Mouse (Mus musculus): Measurements from ENCODE around the gene Pde11a. TPM values are rescaled to one million over a fixed set of nuclear protein-coding genes. Genes with fewer than 3 reads are reported as not detected.

Gene Pde11a
- polyA plus RNA-seq, 1 experiment from 2014 or later, result 0.36 TPM

GRCm38 (mm10) chr2:76332161-76332805, 6.3 kb downstream of the Pde11a start:
- Histone ChIP-seq H3K9ac (ENCODE audit: low read depth, low read length) (no peak overlapping the region), H3K27me3 (ENCODE audit: control insufficient read depth, insufficient read depth, low read length) (no peaks in the 10 kb centered on the region), H3K4me2 (replicated peaks; ENCODE audit: low read depth, low read length) (no peak overlapping the region), H3K27ac (ENCODE audit: low read depth, low read length) (no peak overlapping the region), H3K4me1 (replicated peaks; ENCODE audit: control insufficient read depth, insufficient read depth, low read length) (no peaks in the 10 kb centered on the region), H3K4me3 (ENCODE audit: low read depth, low read length) (no peak overlapping the region), H3K36me3 (ENCODE audit: control insufficient read depth, insufficient read depth, low read length) (no peaks in the 10 kb centered on the region), H3K9me3 (ENCODE audit: control insufficient read depth, low read length) (no peaks in the 10 kb centered on the region)
- ATAC-seq (ENCODE audit: low FRiP score) (no peak), DNase-seq (ENCODE audit: low spot score) (no peak)
- 72% methylated on average over 11 of the region's 11 CpGs for WGBS

DNA sequence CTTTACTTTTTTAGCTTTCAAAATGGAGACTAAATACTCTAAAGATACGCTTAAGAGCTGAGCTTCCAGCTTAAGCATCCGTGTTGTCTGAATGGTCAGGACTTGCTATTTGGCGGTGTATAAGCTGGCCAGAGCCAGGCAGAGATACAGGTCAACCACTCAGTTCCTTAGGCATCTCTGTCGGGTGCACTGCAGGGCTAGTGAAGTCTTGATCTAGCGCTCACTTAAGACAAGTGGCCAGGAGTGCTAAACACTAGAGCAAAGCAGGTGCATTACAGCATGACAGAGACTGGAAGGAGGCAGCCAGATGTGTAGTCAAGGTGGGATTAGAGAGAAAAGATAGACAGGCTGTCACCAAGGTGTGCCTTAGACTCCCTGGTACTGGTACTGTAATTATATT, 8.5 kb downstream of the Pde11a start:
- Histone ChIP-seq H3K4me3 (ENCODE audit: low read depth, low read length) (no peak overlapping the region), H3K9ac (ENCODE audit: low read depth, low read length) (no peak overlapping the region), H3K4me1 (replicated peaks; ENCODE audit: control insufficient read depth, insufficient read depth, low read length) (no peaks in the 10 kb centered on the region), H3K27ac (ENCODE audit: low read depth, low read length) (no peak overlapping the region), H3K36me3 (ENCODE audit: control insufficient read depth, insufficient read depth, low read length) (no peaks in the 10 kb centered on the region), H3K4me2 (replicated peaks; ENCODE audit: low read depth, low read length) (no peak overlapping the region), H3K9me3 (ENCODE audit: control insufficient read depth, low read length) (no peaks in the 10 kb centered on the region), H3K27me3 (ENCODE audit: control insufficient read depth, insufficient read depth, low read length) (no peaks in the 10 kb centered on the region)
- WGBS, result 90% methylated on average over 5 of the region's 5 CpGs
- no peak for DNase-seq (ENCODE audit: low spot score)
- ATAC-seq (ENCODE audit: low FRiP score), result no peak

DNA sequence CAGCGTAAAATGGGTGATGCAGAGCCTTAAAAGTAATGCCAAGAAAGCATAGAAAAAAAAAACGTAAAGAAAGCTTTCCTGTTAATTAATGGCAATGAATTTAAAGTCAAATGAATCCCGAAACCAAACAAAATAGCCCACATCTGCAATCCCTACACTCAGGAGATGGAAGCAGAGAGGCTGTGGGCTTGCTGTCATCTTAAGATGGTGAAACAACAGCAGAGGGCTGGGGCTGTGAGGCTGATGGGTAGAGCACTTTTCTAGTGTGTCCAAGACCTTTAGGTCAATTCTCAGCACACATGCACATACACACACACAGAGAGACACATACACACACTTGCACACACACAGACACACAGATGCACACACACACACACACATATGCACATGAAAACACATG, 12.4 kb downstream of the Pde11a start:
- ATAC-seq (ENCODE audit: low FRiP score) (no peak), DNase-seq (ENCODE audit: low spot score) (no peak)
- 88% methylated on average over 3 of the region's 3 CpGs for WGBS
- Histone ChIP-seq H3K9ac (ENCODE audit: low read depth, low read length) (no peak overlapping the region), H3K27ac (ENCODE audit: low read depth, low read length) (no peak overlapping the region), H3K27me3 (ENCODE audit: control insufficient read depth, insufficient read depth, low read length) (no peaks in the 10 kb centered on the region), H3K4me3 (ENCODE audit: low read depth, low read length) (no peak overlapping the region), H3K9me3 (ENCODE audit: control insufficient read depth, low read length) (no peaks in the 10 kb centered on the region), H3K36me3 (ENCODE audit: control insufficient read depth, insufficient read depth, low read length) (no peaks in the 10 kb centered on the region), H3K4me2 (replicated peaks; ENCODE audit: low read depth, low read length) (no peak overlapping the region), H3K4me1 (replicated peaks; ENCODE audit: control insufficient read depth, insufficient read depth, low read length) (no peaks in the 10 kb centered on the region)

GRCm38 (mm10) chr2:76324463-76324862, 14.1 kb downstream of the Pde11a start:
- Histone ChIP-seq H3K4me3 (ENCODE audit: low read depth, low read length) (no peak overlapping the region), H3K27me3 (ENCODE audit: control insufficient read depth, insufficient read depth, low read length) (no peaks in the 10 kb centered on the region), H3K4me2 (replicated peaks; ENCODE audit: low read depth, low read length) (no peak overlapping the region), H3K27ac (ENCODE audit: low read depth, low read length) (no peak overlapping the region), H3K4me1 (replicated peaks; ENCODE audit: control insufficient read depth, insufficient read depth, low read length) (no peaks in the 10 kb centered on the region), H3K9ac (ENCODE audit: low read depth, low read length) (no peak overlapping the region), H3K36me3 (ENCODE audit: control insufficient read depth, insufficient read depth, low read length) (no peaks in the 10 kb centered on the region), H3K9me3 (ENCODE audit: control insufficient read depth, low read length) (no peaks in the 10 kb centered on the region)
- WGBS, result 89% methylated on average over 5 of the region's 5 CpGs
- DNase-seq (ENCODE audit: low spot score), result no peak
- ATAC-seq (ENCODE audit: low FRiP score), result no peak

DNA sequence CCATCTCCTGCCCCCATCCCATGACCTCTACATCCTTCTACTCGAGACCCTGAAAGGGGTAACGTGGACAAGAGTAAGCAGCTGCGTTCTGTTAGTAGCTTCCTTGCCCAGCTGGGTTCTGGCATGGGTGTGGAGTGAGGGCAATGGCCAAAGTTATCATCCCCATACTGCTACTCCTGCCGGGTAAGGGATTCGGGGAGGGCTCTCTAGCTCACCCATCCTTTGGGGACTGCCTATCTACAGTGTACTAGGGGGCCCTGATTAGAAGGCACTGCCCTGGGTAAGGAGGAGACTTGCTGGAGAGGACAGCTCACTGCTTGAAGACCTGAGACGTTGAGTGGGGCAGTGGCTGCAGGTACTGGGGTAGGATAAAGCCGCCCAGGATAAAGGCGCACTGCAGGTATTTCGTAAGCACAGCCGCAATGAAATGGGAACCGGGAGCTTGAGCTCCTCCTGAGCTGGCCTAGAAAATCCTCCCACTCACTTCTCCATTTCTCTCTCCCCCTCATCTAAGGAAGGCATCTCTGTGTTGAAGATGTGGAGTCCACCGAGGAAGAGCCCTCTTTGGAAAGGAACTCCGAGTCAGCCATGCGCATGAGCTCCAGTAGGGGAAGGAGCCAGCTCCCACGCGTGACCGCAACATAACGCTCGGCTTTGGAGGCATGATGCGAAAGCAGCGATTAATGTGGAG, 15.2 kb downstream of the Pde11a start:
- no peak for DNase-seq (ENCODE audit: low spot score)
- no peak overlapping the region for H3K27ac ChIP-seq (ENCODE audit: low read depth, low read length)

GRCm38 (mm10) chr2:76320336-76320735, 18.2 kb downstream of the Pde11a start:
- H3K27me3 ChIP-seq (ENCODE audit: control insufficient read depth, insufficient read depth, low read length), result no peaks in the 10 kb centered on the region
- no peak overlapping the region for H3K4me3 ChIP-seq (ENCODE audit: low read depth, low read length)
- 83% methylated on average over 6 of the region's 6 CpGs for WGBS
- H3K9ac ChIP-seq (ENCODE audit: low read depth, low read length), result no peak overlapping the region
- DNase-seq (ENCODE audit: low spot score) (no peak), ATAC-seq (ENCODE audit: low FRiP score) (no peak)
- no peaks in the 10 kb centered on the region for H3K36me3 ChIP-seq (ENCODE audit: control insufficient read depth, insufficient read depth, low read length)
- no peaks in the 10 kb centered on the region for H3K4me1 ChIP-seq (replicated peaks; ENCODE audit: control insufficient read depth, insufficient read depth, low read length)
- H3K27ac ChIP-seq (ENCODE audit: low read depth, low read length), result no peak overlapping the region
- H3K4me2 ChIP-seq (replicated peaks; ENCODE audit: low read depth, low read length), result no peak overlapping the region
- H3K9me3 ChIP-seq (ENCODE audit: control insufficient read depth, low read length), result no peaks in the 10 kb centered on the region

More for the DNA sequence above, 15.2 kb downstream of the Pde11a start:
- no peak for ATAC-seq (ENCODE audit: low FRiP score)
- H3K4me1 ChIP-seq (replicated peaks; ENCODE audit: control insufficient read depth, insufficient read depth, low read length), result no peaks in the 10 kb centered on the region
- 89% methylated on average over 21 of the region's 21 CpGs for WGBS
- H3K9ac ChIP-seq (ENCODE audit: low read depth, low read length), result no peak overlapping the region
- H3K36me3 ChIP-seq (ENCODE audit: control insufficient read depth, insufficient read depth, low read length), result no peaks in the 10 kb centered on the region
- no peak overlapping the region for H3K4me3 ChIP-seq (ENCODE audit: low read depth, low read length)
- no peaks in the 10 kb centered on the region for H3K9me3 ChIP-seq (ENCODE audit: control insufficient read depth, low read length)
- H3K4me2 ChIP-seq (replicated peaks; ENCODE audit: low read depth, low read length), result no peak overlapping the region
- H3K27me3 ChIP-seq (ENCODE audit: control insufficient read depth, insufficient read depth, low read length), result no peaks in the 10 kb centered on the region

GRCm38 (mm10) chr2:76319231-76319630, 19.3 kb downstream of the Pde11a start:
- H3K36me3 ChIP-seq (ENCODE audit: control insufficient read depth, insufficient read depth, low read length), result no peaks in the 10 kb centered on the region
- H3K27ac ChIP-seq (ENCODE audit: low read depth, low read length), result no peak overlapping the region
- H3K27me3 ChIP-seq (ENCODE audit: control insufficient read depth, insufficient read depth, low read length), result no peaks in the 10 kb centered on the region
- no peaks in the 10 kb centered on the region for H3K9me3 ChIP-seq (ENCODE audit: control insufficient read depth, low read length)
- H3K4me3 ChIP-seq (ENCODE audit: low read depth, low read length), result no peak overlapping the region
- no peaks in the 10 kb centered on the region for H3K4me1 ChIP-seq (replicated peaks; ENCODE audit: control insufficient read depth, insufficient read depth, low read length)
- no peak overlapping the region for H3K9ac ChIP-seq (ENCODE audit: low read depth, low read length)
- no peak overlapping the region for H3K4me2 ChIP-seq (replicated peaks; ENCODE audit: low read depth, low read length)
- ATAC-seq (ENCODE audit: low FRiP score) (no peak), DNase-seq (ENCODE audit: low spot score) (no peak)
- WGBS, result 92% methylated on average over 6 of the region's 6 CpGs

DNA sequence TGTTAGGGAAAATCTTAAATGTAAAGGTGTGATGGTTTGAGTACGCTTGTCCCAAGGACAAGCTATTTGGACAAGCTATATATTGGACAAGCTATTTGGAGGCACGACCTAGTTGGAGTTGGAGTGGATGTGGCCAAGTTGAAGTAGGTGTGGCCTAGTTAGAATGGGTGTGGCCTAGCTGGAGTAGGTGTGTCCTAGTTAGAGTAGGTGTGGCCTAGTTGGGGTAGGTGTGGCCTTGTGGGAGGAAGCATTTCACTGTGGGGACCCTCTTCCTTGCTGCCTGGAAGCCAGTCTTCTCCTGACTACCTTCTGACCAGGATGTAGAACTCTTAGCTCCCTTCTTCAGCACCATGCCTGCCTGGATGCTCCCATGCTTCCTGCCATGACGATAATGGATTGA, 50.9 kb downstream of the Pde11a start:
- DNase-seq (ENCODE audit: low spot score) (no peak), ATAC-seq (ENCODE audit: low FRiP score) (no peak)
- Histone ChIP-seq H3K4me2 (replicated peaks; ENCODE audit: low read depth, low read length) (no peak overlapping the region), H3K4me1 (replicated peaks; ENCODE audit: control insufficient read depth, insufficient read depth, low read length) (no peaks in the 10 kb centered on the region), H3K9ac (ENCODE audit: low read depth, low read length) (no peak overlapping the region), H3K4me3 (ENCODE audit: low read depth, low read length) (no peak overlapping the region), H3K27me3 (ENCODE audit: control insufficient read depth, insufficient read depth, low read length) (no peaks in the 10 kb centered on the region), H3K27ac (ENCODE audit: low read depth, low read length) (no peak overlapping the region), H3K9me3 (ENCODE audit: control insufficient read depth, low read length) (no peaks in the 10 kb centered on the region), H3K36me3 (ENCODE audit: control insufficient read depth, insufficient read depth, low read length) (no peaks in the 10 kb centered on the region)
- WGBS, result 85% methylated on average over 3 of the region's 3 CpGs

GRCm38 (mm10) chr2:76286288-76286740, 52.3 kb downstream of the Pde11a start:
- no peak overlapping the region for H3K4me3 ChIP-seq (ENCODE audit: low read depth, low read length)
- no peak for DNase-seq (ENCODE audit: low spot score)
- no peaks in the 10 kb centered on the region for H3K36me3 ChIP-seq (ENCODE audit: control insufficient read depth, insufficient read depth, low read length)
- no peaks in the 10 kb centered on the region for H3K27me3 ChIP-seq (ENCODE audit: control insufficient read depth, insufficient read depth, low read length)
- 88% methylated on average over 4 of the region's 4 CpGs for whole genome bisulfite sequencing
- ATAC-seq (ENCODE audit: low FRiP score), result no peak
- no peak overlapping the region for H3K27ac ChIP-seq (ENCODE audit: low read depth, low read length)
- H3K4me1 ChIP-seq (replicated peaks; ENCODE audit: control insufficient read depth, insufficient read depth, low read length), result no peaks in the 10 kb centered on the region
- no peaks in the 10 kb centered on the region for H3K9me3 ChIP-seq (ENCODE audit: control insufficient read depth, low read length)
- no peak overlapping the region for H3K4me2 ChIP-seq (replicated peaks; ENCODE audit: low read depth, low read length)
- H3K9ac ChIP-seq (ENCODE audit: low read depth, low read length), result no peak overlapping the region

All from hindbrain, embryonic 11.5 days (tissue).